Mouse (Mus musculus) embryonic facial prominence, embryonic 13.5 days (tissue): ENCODE results near the gene Ace. TPM values are rescaled to one million over a fixed set of nuclear protein-coding genes. Genes with fewer than 3 reads are reported as not detected.

Source experiments
- ATAC-seq: fragments of 200-750 bp; cut with Nextera tagmentation; 2 replicates; pipeline ENCODE4 v1.8.0; 2017; ENCODE audit warnings: low read depth; ENCODE audit not compliant: insufficient number of reproducible peaks, insufficient read depth, low FRiP score, low TSS enrichment
- H3K27ac ChIP-seq: fragments of 300-500 bp; sonication (generic); 2 replicates; pipeline ENCODE4 v1.5.1; 2015; ENCODE audit warnings: moderate library complexity, mild to moderate bottlenecking, inconsistent platforms
- H3K27me3 ChIP-seq: fragments of 300-500 bp; sonication (generic); 2 replicates; pipeline ENCODE4 v1.6.1; 2015; ENCODE audit warnings: mild to moderate bottlenecking, inconsistent platforms
- H3K36me3 ChIP-seq: fragments of 300-500 bp; sonication (generic); 2 replicates; pipeline ENCODE4 v1.6.1; 2015; ENCODE audit warnings: mild to moderate bottlenecking, inconsistent platforms
- H3K4me1 ChIP-seq: fragments of 300-500 bp; sonication (generic); 2 replicates; pipeline ENCODE4 v1.6.1; 2015; ENCODE audit warnings: inconsistent platforms
- H3K4me2 ChIP-seq: fragments of 300-500 bp; sonication (generic); 2 replicates; pipeline ENCODE4 v1.6.1; 2015; ENCODE audit warnings: moderate library complexity, mild to moderate bottlenecking, inconsistent platforms
- H3K4me3 ChIP-seq: fragments of 300-500 bp; sonication (generic); 2 replicates; pipeline ENCODE4 v1.5.1; 2015; ENCODE audit warnings: mild to moderate bottlenecking, inconsistent platforms
- H3K9ac ChIP-seq: fragments of 300-500 bp; sonication (generic); 2 replicates; pipeline ENCODE4 v1.6.1; 2015; ENCODE audit warnings: mild to moderate bottlenecking, inconsistent platforms
- H3K9me3 ChIP-seq: fragments of 300-500 bp; sonication (generic); 2 replicates; pipeline ENCODE4 v1.6.1; 2016; ENCODE audit warnings: inconsistent platforms
- WGBS: fragments of 180-500 bp; shearing (Covaris S2); methylation state at CpG from one replicate; pipeline ENCODE4 v1.1.7; 2015; ENCODE audit warnings: mixed read lengths; 5-methylcytosine and 5-hydroxymethylcytosine counted together
- polyA plus RNA-seq: library from polyadenylated mRNA; unstranded; fragments of >200 nt; fragmentation: Nextera tagmentation; extraction: Ambion mirVana; gene quantifications from 2 replicates; pipeline ENCODE4 v1.2.1, GENCODE M21; 2015

The Ace gene
- polyA plus RNA-seq, 1 experiment from 2014 or later: 0.65 TPM

DNA sequence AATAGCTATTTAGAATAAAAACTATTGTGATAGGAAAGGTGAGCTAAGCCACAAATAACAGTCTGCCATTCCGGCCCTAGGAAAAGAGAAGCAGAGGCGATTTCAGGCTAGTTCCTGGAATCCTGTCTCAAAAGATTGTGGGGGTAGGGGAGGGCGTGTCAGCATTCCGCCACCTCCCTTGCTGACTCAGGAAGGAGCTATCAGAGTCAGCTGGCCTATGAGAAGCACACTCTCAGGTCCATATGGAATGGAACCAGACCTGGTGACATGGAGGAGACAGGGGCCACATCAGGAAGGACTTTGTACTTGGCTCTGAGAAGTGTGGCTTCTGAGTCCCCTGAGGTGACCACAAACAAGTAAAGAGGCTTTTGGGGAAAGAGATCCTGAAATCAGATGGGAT is 17.2 kb upstream of the Ace start:
- ATAC-seq: no peak
- 67% methylated on average over 4 of the region's 4 CpGs for WGBS
- Histone ChIP-seq H3K4me3 (no peak overlapping the region), H3K27ac (no peak overlapping the region), H3K4me1 (peaks cover 22% of the 10 kb centered on the region), H3K27me3 (peaks cover under 1% of the 10 kb centered on the region; the same call in 1 of the 2 replicates), H3K9ac (no peak overlapping the region), H3K4me2 (no peak overlapping the region), H3K9me3 (no peaks in the 10 kb centered on the region), H3K36me3 (no peaks in the 10 kb centered on the region)

DNA sequence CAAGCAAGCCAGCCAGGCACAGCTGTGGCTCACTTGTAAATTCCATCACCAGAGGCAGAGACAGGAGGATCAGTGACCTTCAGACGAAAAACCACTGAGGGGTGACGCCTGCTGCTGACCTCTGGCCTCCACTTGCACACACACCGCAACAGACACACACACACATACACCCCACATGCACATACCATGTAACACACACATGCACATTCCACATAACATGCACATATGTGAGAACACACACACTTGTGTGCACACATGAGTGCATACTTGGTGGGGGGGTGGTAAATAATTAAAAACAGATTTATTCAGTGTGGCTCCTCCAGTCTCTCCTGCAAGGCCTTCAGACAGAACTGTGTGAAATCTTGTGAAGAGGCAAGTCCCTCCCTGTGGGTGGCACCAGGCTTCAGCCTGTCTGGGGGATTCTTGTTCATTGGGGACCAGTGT is 16.1 kb upstream of the Ace start:
- 0 out of 2 replicates have a peak, but pooled peaks have one; percentile 34 for ATAC-seq
- 27% methylated on average over 3 of the region's 3 CpGs for WGBS
- Histone ChIP-seq H3K4me2 (no peak overlapping the region), H3K4me3 (no peak overlapping the region), H3K27me3 (no peaks in the 10 kb centered on the region), H3K27ac (0 out of 2 replicates have a peak overlapping the region, but pooled peaks have one; percentile 12), H3K36me3 (no peaks in the 10 kb centered on the region), H3K9me3 (no peaks in the 10 kb centered on the region), H3K9ac (no peak overlapping the region), H3K4me1 (peaks cover 17% of the 10 kb centered on the region)

DNA sequence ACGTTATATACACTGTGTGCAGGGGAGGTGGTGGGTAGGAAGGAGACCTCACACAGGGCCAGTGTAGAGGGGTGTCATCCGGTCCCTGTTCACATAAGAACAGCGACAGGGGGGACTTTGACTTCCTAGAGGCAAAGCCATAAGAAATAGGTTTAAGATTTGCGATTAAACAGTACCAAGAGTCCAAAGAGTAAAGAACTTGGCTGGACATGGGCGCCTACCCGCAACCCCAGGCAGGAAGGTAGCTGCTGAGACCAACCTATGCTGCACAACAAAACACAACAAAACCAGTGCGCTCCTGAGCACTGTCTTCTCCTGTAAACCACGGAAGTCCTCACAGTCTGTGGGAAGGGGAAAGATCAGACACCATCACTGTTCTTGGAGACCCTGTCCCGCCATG is 15.6 kb upstream of the Ace start:
- H3K9ac ChIP-seq: no peak overlapping the region
- no peaks in the 10 kb centered on the region for H3K27me3 ChIP-seq
- H3K4me2 ChIP-seq: no peak overlapping the region
- no peak for ATAC-seq
- H3K9me3 ChIP-seq: no peaks in the 10 kb centered on the region
- 0 out of 2 replicates have a peak overlapping the region, but pooled peaks have one; percentile 12 for H3K27ac ChIP-seq
- H3K4me3 ChIP-seq: no peak overlapping the region
- H3K36me3 ChIP-seq: no peaks in the 10 kb centered on the region
- 82% methylated on average over 9 of the region's 9 CpGs for whole genome bisulfite sequencing
- peaks cover 17% of the 10 kb centered on the region for H3K4me1 ChIP-seq

DNA sequence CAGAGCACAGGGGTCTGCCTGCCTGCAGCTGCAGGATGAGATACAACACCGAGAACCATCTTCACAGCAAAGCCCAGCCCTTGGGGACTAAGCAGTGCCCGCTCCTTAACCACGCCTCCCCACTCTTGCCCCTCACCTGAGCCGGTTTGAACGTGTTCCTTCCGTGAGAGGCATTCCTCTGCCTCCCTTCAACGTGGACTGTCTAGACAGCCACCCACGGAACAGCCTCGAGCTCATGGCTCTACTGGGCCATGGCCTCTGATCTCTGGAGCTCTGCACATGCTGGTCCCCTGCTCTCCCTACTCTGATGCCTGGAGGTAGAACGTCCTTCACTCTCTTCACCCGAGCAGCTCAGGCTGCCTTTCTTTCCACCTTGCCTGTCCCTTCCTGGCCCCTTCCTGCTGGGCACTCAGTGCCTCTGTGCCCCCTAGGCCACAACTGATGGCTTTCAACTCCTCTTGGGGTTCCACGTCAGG is 14.8 kb upstream of the Ace start, which contains the start of gene Cyb561:
TSS of gene Cyb561 (minus strand) at position 426 of the 476 bp plus-strand sequence.
- no peaks in the 10 kb centered on the region for H3K9me3 ChIP-seq
- H3K27ac ChIP-seq: 0 out of 2 replicates have a peak within 1 kb of the TSS, but pooled peaks have one; percentile 17
- H3K4me3 ChIP-seq: no peak within 1 kb of the TSS
- no peaks in the 10 kb centered on the region for H3K36me3 ChIP-seq
- H3K4me2 ChIP-seq: no peak within 1 kb of the TSS
- peaks cover 17% of the 10 kb centered on the region for H3K4me1 ChIP-seq
- 0 out of 2 replicates have a peak, but pooled peaks have one; percentile 27 for ATAC-seq
- WGBS: 69% methylated on average over 12 of the region's 12 CpGs
- no peaks in the 10 kb centered on the region for H3K27me3 ChIP-seq
- no peak within 1 kb of the TSS for H3K9ac ChIP-seq

DNA sequence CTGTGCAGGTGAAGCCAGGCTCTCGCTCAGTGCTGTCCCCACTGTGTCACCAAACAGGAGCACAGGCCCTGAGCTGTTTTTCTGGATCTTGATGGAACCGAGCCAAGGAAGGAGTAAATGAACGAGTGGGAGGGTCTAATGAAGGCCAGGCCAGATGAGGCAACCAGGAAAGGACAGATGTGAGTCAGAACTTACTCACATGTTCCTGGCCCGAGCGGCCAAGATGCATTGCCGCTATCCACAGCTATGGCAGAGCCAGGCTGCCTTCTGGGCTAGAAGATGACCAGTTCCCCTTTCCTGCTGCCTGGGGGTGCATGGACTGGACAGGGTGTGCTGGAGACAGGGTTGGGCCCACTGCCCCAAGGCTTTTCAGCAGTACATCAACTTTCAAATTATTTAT is 14.3 kb upstream of the Ace start:
- H3K27me3 ChIP-seq: no peaks in the 10 kb centered on the region
- no peak overlapping the region for H3K4me2 ChIP-seq
- no peak overlapping the region for H3K4me3 ChIP-seq
- 0 out of 2 replicates have a peak, but pooled peaks have one; percentile 13 for ATAC-seq
- no peak overlapping the region for H3K27ac ChIP-seq
- H3K9me3 ChIP-seq: no peaks in the 10 kb centered on the region
- 76% methylated on average over 6 of the region's 6 CpGs for WGBS
- H3K9ac ChIP-seq: no peak overlapping the region
- H3K4me1 ChIP-seq: peaks cover 15% of the 10 kb centered on the region
- no peaks in the 10 kb centered on the region for H3K36me3 ChIP-seq

DNA sequence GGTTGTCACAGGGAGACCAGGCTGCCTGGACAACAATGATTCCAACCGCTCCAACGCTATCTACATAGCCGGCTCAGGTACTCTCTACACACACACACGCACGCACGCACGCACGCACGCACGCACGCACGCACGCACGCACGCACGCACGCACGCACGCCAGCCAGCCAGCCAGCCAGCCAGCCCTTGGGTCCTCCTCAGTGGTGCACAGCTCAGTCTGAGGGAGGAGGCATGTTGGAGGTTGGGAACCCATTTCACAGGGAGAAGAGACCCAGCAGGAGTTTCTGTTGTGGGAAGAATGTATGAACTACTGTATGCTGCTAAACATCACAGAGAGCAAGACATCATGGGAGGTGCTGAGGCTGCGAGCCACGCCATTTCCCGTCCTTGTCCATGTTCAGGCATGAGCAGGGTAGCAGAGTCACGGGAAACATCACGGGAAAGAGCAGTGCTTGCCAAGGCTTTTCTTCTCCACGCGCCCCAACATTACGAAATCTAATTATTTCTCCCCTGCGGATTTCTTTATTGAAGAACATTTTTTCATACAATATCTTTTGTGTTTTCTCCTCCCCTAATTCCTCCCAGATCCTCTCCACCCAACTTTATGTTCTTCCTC is 11.8 kb upstream of the Ace start:
- H3K4me3 ChIP-seq: no peak overlapping the region
- 86% methylated on average over 28 of the region's 28 CpGs for WGBS
- no peak overlapping the region for H3K4me2 ChIP-seq
- H3K9ac ChIP-seq: no peak overlapping the region
- no peak overlapping the region for H3K27ac ChIP-seq
- no peaks in the 10 kb centered on the region for H3K36me3 ChIP-seq
- peaks cover 8% of the 10 kb centered on the region for H3K4me1 ChIP-seq
- no peaks in the 10 kb centered on the region for H3K9me3 ChIP-seq
- no peaks in the 10 kb centered on the region for H3K27me3 ChIP-seq
- ATAC-seq: no peak

DNA sequence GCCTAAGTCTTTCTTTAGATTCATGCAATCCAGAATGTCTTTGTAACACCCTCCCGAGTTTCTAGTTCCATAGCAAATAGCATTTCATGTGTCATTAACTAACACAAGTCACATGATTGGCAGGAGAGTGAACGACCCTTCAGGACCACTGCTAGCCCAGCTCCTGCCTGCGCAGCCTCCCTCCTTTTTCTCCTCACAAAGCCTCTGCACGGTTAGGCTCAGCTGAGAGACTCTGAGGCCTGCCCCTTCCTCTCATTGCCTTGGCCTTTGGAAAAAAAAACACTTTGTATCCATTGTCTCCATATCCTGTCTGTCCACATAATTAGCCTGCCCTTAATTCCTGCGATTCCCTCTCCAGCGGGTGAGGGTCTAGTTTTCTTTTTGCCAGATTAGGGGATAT is 10.2 kb upstream of the Ace start:
- ATAC-seq: no peak
- no peak overlapping the region for H3K4me3 ChIP-seq
- no peak overlapping the region for H3K9ac ChIP-seq
- H3K9me3 ChIP-seq: no peaks in the 10 kb centered on the region
- no peaks in the 10 kb centered on the region for H3K4me1 ChIP-seq
- no peak overlapping the region for H3K27ac ChIP-seq
- 54% methylated on average over 6 of the region's 6 CpGs for WGBS
- H3K27me3 ChIP-seq: no peaks in the 10 kb centered on the region
- no peaks in the 10 kb centered on the region for H3K36me3 ChIP-seq
- H3K4me2 ChIP-seq: no peak overlapping the region

DNA sequence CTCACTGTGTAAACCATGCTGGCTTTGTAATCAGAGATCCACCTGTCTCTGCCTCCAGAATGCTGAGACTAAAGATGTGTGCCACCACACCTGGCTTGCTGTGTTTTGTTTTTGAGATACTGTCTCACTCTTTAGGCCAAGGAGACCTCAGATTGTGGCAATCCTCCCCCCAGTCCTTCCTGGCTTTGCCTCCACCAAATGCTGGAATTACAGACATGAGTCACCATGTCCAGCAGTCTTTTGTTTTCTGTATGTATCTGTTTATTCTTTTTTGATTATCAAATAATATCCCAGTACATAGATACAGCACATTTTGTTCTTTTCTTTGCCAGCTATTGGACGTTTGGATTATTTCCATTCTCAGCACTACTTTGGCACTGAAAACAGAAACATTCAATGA is 9.2 kb upstream of the Ace start:
- no peak for ATAC-seq
- Histone ChIP-seq H3K4me2 (no peak overlapping the region), H3K4me3 (no peak overlapping the region), H3K36me3 (no peaks in the 10 kb centered on the region), H3K27ac (no peak overlapping the region), H3K27me3 (no peaks in the 10 kb centered on the region), H3K4me1 (no peaks in the 10 kb centered on the region), H3K9ac (no peak overlapping the region), H3K9me3 (no peaks in the 10 kb centered on the region)
- 46% methylated on average over 1 of the region's 1 CpGs for WGBS

DNA sequence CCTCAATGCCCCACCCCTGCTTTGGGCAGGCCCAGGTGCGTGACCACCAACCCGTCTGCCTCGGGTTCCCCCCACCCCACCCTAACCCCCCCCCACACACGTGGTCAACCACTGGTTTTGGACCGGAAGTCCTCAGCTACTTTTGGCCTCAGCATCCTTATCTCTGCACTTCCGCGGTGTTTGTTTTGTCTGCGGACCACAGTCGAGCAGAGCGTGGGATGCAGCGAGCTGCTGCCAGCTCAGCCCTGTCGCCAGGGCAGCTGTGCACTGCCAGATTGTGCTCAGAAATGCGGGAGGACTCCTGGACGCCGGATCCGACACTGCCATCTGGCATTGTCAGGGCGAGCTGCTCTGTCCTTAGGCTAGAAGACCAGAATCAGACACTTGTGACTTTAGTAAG is 8.4 kb upstream of the Ace start:
- no peak overlapping the region for H3K4me3 ChIP-seq
- no peaks in the 10 kb centered on the region for H3K9me3 ChIP-seq
- H3K4me1 ChIP-seq: no peaks in the 10 kb centered on the region
- ATAC-seq: no peak
- H3K36me3 ChIP-seq: no peaks in the 10 kb centered on the region
- no peak overlapping the region for H3K4me2 ChIP-seq
- no peaks in the 10 kb centered on the region for H3K27me3 ChIP-seq
- no peak overlapping the region for H3K9ac ChIP-seq
- H3K27ac ChIP-seq: no peak overlapping the region
- 58% methylated on average over 17 of the region's 17 CpGs for WGBS

DNA sequence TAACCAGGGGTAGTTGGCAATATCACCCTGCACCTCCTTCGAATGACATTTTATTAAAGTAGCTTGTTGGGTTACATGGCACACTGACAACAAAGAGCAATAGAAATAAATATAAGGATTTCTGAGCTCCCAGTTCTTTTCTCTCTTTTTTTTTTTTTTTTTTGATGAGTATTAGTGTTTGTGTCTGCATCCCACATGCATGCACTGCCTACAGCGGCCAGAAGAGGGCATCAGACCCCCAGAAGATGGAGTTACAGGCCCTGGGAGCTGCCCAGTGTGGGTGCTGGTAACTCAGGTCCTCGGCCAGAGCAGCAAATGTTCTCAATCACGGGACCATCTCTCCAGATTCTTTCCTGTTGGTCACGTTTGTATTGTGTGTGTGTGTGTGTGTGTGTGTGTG is 3.1 kb upstream of the Ace start:
- H3K27ac ChIP-seq: no peak overlapping the region
- 65% methylated on average over 5 of the region's 5 CpGs for WGBS
- H3K9ac ChIP-seq: no peak overlapping the region
- no peaks in the 10 kb centered on the region for H3K9me3 ChIP-seq
- no peak overlapping the region for H3K4me3 ChIP-seq
- H3K4me2 ChIP-seq: no peak overlapping the region
- peaks cover 15% of the 10 kb centered on the region for H3K4me1 ChIP-seq
- H3K27me3 ChIP-seq: peaks cover 43% of the 10 kb centered on the region
- no peak for ATAC-seq
- H3K36me3 ChIP-seq: no peaks in the 10 kb centered on the region

DNA sequence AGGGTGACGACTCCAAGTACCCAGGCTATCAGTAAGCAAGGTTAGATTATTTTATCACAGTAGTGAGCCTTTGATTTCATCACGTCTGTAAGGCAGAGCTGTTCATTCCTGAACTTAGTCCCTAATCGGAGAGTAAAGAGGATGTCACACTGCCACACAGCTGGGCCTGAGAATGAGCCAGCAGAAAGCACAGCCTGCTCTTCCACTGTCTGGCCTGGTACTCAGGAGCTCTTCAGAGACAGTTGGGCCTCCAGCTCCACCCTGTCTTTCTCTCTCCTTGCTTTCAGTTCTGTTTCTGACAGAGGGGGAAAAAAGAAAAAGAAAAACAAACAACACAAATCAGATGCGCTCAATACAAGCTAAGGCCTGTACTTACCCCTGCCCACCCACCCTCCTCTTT is 1.5 kb upstream of the Ace start:
- WGBS: 68% methylated on average over 4 of the region's 4 CpGs
- Histone ChIP-seq H3K9me3 (no peaks in the 10 kb centered on the region), H3K27ac (no peak overlapping the region), H3K4me2 (no peak overlapping the region), H3K4me3 (no peak overlapping the region), H3K36me3 (no peaks in the 10 kb centered on the region), H3K27me3 (peaks cover 59% of the 10 kb centered on the region), H3K4me1 (peaks cover 15% of the 10 kb centered on the region), H3K9ac (no peak overlapping the region)
- ATAC-seq: no peak

DNA sequence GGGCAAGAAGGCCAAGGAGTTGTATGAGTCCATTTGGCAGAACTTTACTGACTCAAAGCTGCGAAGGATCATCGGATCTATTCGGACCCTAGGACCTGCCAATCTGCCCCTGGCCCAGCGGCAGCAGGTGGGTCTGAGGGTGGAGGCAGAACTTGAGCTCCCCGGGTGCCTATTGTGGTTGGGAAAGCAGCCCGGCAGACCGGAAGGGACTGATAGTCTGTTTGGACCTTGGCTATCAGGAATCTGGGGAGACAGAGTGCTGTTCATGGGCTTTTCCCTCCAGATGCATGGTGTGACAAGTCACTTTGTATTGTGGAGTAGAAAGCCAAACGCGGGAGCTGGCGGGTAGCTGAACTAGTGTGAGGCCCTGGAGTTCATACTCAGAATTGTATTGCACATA is 1.2 kb downstream of the Ace start:
- no peaks in the 10 kb centered on the region for H3K36me3 ChIP-seq
- H3K4me3 ChIP-seq: no peak overlapping the region
- H3K9me3 ChIP-seq: no peaks in the 10 kb centered on the region
- peaks cover 15% of the 10 kb centered on the region for H3K4me1 ChIP-seq
- H3K9ac ChIP-seq: no peak overlapping the region
- H3K27me3 ChIP-seq: peaks cover 64% of the 10 kb centered on the region
- H3K4me2 ChIP-seq: no peak overlapping the region
- no peak overlapping the region for H3K27ac ChIP-seq
- ATAC-seq: no peak
- WGBS: 43% methylated on average over 10 of the region's 10 CpGs
